ENCODE assay signal across 10 mouse cellular contexts in the genomic region with DNA sequence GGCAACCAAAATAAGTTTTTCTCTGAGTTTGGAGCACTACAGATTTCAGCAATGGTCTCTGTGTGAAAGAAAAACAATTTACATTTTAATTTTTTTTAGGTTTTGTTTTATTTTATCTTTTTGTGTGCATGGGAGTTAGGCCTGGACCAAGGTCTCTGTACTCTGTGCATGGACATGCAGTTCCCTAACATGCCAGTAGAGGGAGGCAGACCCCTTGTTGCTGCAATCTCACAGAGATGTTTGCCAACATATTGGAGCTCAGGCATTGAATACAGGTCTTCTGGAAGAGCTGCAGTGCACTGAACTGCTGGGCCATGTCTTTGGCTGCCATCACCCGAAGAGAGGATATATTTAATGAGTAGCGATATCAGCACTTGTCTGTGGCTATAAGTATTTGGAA. TPM values are rescaled to one million over a fixed set of nuclear protein-coding genes. Genes with fewer than 3 reads are reported as not detected.
DNase-seq lines count a peak whose midpoint lies in the region; ATAC-seq and TF ChIP-seq lines count a peak whose summit lies in the region.
"Not testable (repeated sequence)": the region's sequence is repeated elsewhere in the genome, so short reads cannot be mapped to it uniquely, and the experiment has no call there.
"Had no signal": no experiment of that assay in that cellular context is flagged by ENCODE, and none has a peak within 500 bp of the region (broad histone marks: within the 10 kb centered on the region; RNA-seq: fewer than 3 reads in every experiment).

No protein-coding gene starts in this region.

- in situ Hi-C loops in Patski (cut with MboI; ENCODE audit: low pct_unique_long_range_greater_than_20kb) = not testable (repeated sequence)

- not testable (repeated sequence) for H3K9ac ChIP-seq in hindbrain, embryonic 13.5 days; lung, embryonic 16.5 days (ENCODE audit: low read length)

- H3K36me3 ChIP-seq in hindbrain, embryonic 13.5 days; lung, embryonic 16.5 days (ENCODE audit: control insufficient read depth, insufficient read depth, low read length): not testable (repeated sequence)

- not testable (repeated sequence) for ATAC-seq in Patski
- peak; percentile 81 for ATAC-seq in frontal cortex, adult (ENCODE audit: low TSS enrichment)
- ATAC-seq in hindbrain, embryonic 13.5 days (ENCODE audit: low FRiP score) = peak; percentile 80; the same call in 1 of the 2 replicates
- peak; percentile 73; the same call in 1 of the 2 replicates for ATAC-seq in lung, embryonic 16.5 days (ENCODE audit: low read depth)

- not testable (repeated sequence) for H3K4me3 ChIP-seq in hindbrain, embryonic 13.5 days; layer of hippocampus, adult 2 months; lung, embryonic 16.5 days (ENCODE audit: low read length)

- CTCF ChIA-PET in Patski (lab: Charles Lee) = not testable (repeated sequence)

- not testable (repeated sequence) for H3K27ac ChIP-seq in hindbrain, embryonic 13.5 days; layer of hippocampus, adult 2 months; lung, embryonic 16.5 days (ENCODE audit: low read length)

- POLR2A ChIA-PET in Patski (lab: Charles Lee) = not testable (repeated sequence)

- peak; percentile 51 for TF ChIP-seq CTCF in Patski (IDR thresholded peaks at IDR 0.05)
- peak; percentile 80 for TF ChIP-seq CTCF in layer of hippocampus, adult 2 months (conservative IDR thresholded peaks at IDR 0.05)

- 19% methylated on average over 2 of the region's 2 CpGs for WGBS in hindbrain, embryonic 13.5 days
- 20% methylated on average over 1 of the region's 2 CpGs for WGBS in lung, embryonic 16.5 days

- not testable (repeated sequence) for H3K4me1 ChIP-seq in hindbrain, embryonic 13.5 days (replicated peaks); lung, embryonic 16.5 days (replicated peaks; ENCODE audit: control insufficient read depth, insufficient read depth, low read length)

- not testable (repeated sequence) for H3K27me3 ChIP-seq in Patski; hindbrain, embryonic 13.5 days; lung, embryonic 16.5 days (ENCODE audit: control insufficient read depth, insufficient read depth, low read depth, low read length)

- not testable (repeated sequence) for DNase-seq in Patski (ENCODE audit: low read depth, low spot score)
- DNase-seq in cerebellum, postnatal 10 days = peak; percentile 61 to 86
- DNase-seq in layer of hippocampus, adult 2 months (ENCODE audit: low spot score in 2 of 2) = peak; percentile 5 to 77
- peak; percentile 23 for DNase-seq in ovary, postnatal 14 days (ENCODE audit: low spot score)
- peak; percentile 27 to 48 for DNase-seq in thymus, postnatal 36 days

- not testable (repeated sequence) for H3K4me2 ChIP-seq in hindbrain, embryonic 13.5 days; lung, embryonic 16.5 days (ENCODE audit: low read depth, low read length)

- not testable (repeated sequence) for H3K9me3 ChIP-seq in hindbrain, embryonic 13.5 days; lung, embryonic 16.5 days (ENCODE audit: control insufficient read depth, low read length)

RNA-seq across cellular contexts. Expression of gene Nxf7, which starts 29.1 kb away (rescaled TPM):
- polyA plus RNA-seq in Patski (2021) = not detected
- not detected in 2 replicates for polyA plus RNA-seq in hindbrain, embryonic 13.5 days (2015; fragmentation: Nextera tagmentation; extraction: Ambion mirVana)
- total RNA-seq in layer of hippocampus, adult 2 months (2021) = under 1 TPM in 1 of 2 experiments, not detected in 1; 0.37 TPM
- not detected in 2 replicates for polyA plus RNA-seq in lung, embryonic 16.5 days (2015; fragmentation: Nextera tagmentation; extraction: Ambion mirVana)
- polyA plus RNA-seq: liver, embryonic 15.5 days had no signal

RNA-seq across cellular contexts. Expression of gene Prame, which starts 58.0 kb away (rescaled TPM):
- polyA plus RNA-seq in Patski (2021) = not detected
- not detected in 2 replicates for polyA plus RNA-seq in hindbrain, embryonic 13.5 days (2015; fragmentation: Nextera tagmentation; extraction: Ambion mirVana)
- total RNA-seq in layer of hippocampus, adult 2 months (2021) = not detected
- polyA plus RNA-seq in lung, embryonic 16.5 days (2015; fragmentation: Nextera tagmentation; extraction: Ambion mirVana) = not detected in 2 replicates
- polyA plus RNA-seq: liver, embryonic 15.5 days; urinary bladder, adult 2 months had no signal
